Mouse (Mus musculus): ENCODE measurements around the gene Treh. TPM values are rescaled to one million over a fixed set of nuclear protein-coding genes. Genes with fewer than 3 reads are reported as not detected.
"Not testable (repeated sequence)": the region's sequence is repeated elsewhere in the genome, so short reads cannot be mapped to it uniquely, and the experiment has no call there.

Treh gene
- total RNA-seq (2014; fragmentation: Nextera tagmentation) (not detected in 2 replicates), total RNA-seq (2017) (not detected in 2 replicates), polyA plus RNA-seq (2012) (not detected in 2 replicates)

DNA sequence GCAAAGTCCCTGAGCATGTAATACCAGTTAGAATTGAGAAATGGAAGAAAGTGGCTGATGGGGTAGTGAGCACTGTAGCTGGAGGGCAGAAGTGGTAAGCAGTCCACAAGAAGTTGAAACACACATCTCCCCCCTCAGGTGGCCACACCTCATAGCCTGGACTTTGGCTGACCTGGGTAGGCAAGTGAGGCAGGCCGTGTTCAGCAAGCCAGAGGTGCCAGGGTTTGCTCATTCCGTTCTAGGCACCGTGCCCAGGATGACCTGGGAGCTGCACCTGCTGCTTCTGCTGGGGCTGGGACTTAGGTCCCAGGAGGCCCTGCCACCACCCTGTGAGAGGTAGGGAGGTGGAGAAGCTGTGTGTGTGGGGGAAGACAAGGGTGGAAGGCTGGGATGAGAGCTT, at the start of gene Treh:
TSS of gene Treh (plus strand) at position 229 of the 400 bp plus-strand sequence.
- ATAC-seq (ENCODE audit: extremely low read depth, insufficient number of reproducible peaks, low FRiP score, poor library complexity, severe bottlenecking) = no peak
- H3K27me3 ChIP-seq (ENCODE audit: insufficient read depth, low read length) = peaks cover 51% of the 10 kb centered on the region
- H3K9me3 ChIP-seq (replicated peaks) = no peaks in the 10 kb centered on the region
- H3K4me1 ChIP-seq (ENCODE audit: insufficient read depth, low read depth, low read length) = no peaks in the 10 kb centered on the region
- TF ChIP-seq POLR2AphosphoS5 (IDR thresholded peaks at IDR 0.05; ENCODE audit: insufficient replicate concordance, low read depth, low read length) = no peak
- no peak for TF ChIP-seq GATA1 (IDR thresholded peaks at IDR 0.05; ENCODE audit: borderline replicate concordance, low read length)
- no peak for TF ChIP-seq TAL1 (conservative IDR thresholded peaks at IDR 0.05; ENCODE audit: low read depth, low read length)
- no peak for TF ChIP-seq CTCF (IDR thresholded peaks at IDR 0.05; ENCODE audit: low read depth, low read length)
- no peak for TF ChIP-seq GATA2 (IDR thresholded peaks at IDR 0.05; ENCODE audit: borderline replicate concordance, low read depth, low read length)
- DNase-seq (ENCODE audit: low spot score) = no peak
- H3K4me3 ChIP-seq (ENCODE audit: low read depth, low read length) = no peak within 1 kb of the TSS
- H3K36me3 ChIP-seq (replicated peaks) = no peaks in the 10 kb centered on the region

DNA sequence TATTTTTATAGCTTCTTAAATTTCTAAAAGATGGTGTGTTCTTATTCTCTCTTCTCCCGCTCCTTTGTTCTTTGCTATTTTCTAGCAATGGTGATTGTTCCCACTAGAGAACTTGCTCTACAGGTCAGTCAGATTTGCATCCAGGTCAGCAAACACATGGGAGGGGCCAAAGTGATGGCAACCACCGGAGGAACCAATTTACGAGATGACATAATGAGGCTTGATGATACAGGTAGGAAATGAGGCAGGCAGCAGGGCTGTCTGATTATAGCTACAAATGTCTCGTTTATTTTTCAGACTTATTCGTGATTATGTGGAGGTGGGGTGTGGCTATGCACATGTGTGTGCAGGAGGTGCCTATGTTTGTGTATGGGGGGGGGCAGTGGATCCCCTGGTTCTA, 48.6 kb upstream of the Treh start:
- Histone ChIP-seq H3K4me1 (ENCODE audit: insufficient read depth, low read depth, low read length) (peaks cover 3% of the 10 kb centered on the region; the same call in 1 of the 2 replicates), H3K36me3 (replicated peaks) (peaks cover 88% of the 10 kb centered on the region), H3K27me3 (ENCODE audit: insufficient read depth, low read length) (no peaks in the 10 kb centered on the region), H3K9me3 (replicated peaks) (no peaks in the 10 kb centered on the region), H3K4me3 (ENCODE audit: low read depth, low read length) (no peak overlapping the region)
- DNase-seq (ENCODE audit: low spot score) (no peak), ATAC-seq (ENCODE audit: extremely low read depth, insufficient number of reproducible peaks, low FRiP score, poor library complexity, severe bottlenecking) (no peak)
- TF ChIP-seq CTCF (IDR thresholded peaks at IDR 0.05; ENCODE audit: low read depth, low read length) (no peak), GATA1 (IDR thresholded peaks at IDR 0.05; ENCODE audit: borderline replicate concordance, low read length) (no peak), POLR2AphosphoS5 (IDR thresholded peaks at IDR 0.05; ENCODE audit: insufficient replicate concordance, low read depth, low read length) (no peak), GATA2 (IDR thresholded peaks at IDR 0.05; ENCODE audit: borderline replicate concordance, low read depth, low read length) (no peak), TAL1 (conservative IDR thresholded peaks at IDR 0.05; ENCODE audit: low read depth, low read length) (no peak)

DNA sequence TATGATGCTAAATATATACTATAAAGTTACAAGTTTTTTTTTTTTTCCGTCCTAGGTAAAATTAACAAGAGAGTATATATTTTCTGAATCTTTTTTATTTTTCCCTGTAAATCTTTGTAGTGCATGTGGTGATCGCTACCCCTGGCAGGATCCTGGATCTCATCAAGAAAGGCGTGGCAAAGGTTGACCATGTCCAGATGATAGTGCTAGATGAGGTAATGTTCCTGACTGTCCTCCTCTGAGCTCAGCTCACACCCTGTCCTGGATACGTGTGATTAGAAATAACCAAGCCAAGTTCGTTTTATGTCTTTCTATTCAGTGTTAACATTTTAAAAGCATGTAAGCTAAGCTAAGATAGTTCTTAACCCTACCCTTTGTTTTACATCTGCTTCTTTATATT, 46.8 kb upstream of the Treh start:
- peaks cover 90% of the 10 kb centered on the region for H3K36me3 ChIP-seq (replicated peaks)
- H3K4me3 ChIP-seq (ENCODE audit: low read depth, low read length) = no peak overlapping the region
- no peaks in the 10 kb centered on the region for H3K9me3 ChIP-seq (replicated peaks)
- DNase-seq (ENCODE audit: low spot score) = no peak
- ATAC-seq (ENCODE audit: extremely low read depth, insufficient number of reproducible peaks, low FRiP score, poor library complexity, severe bottlenecking) = no peak
- H3K27me3 ChIP-seq (ENCODE audit: insufficient read depth, low read length) = no peaks in the 10 kb centered on the region
- no peak for TF ChIP-seq GATA2 (IDR thresholded peaks at IDR 0.05; ENCODE audit: borderline replicate concordance, low read depth, low read length)
- no peak for TF ChIP-seq TAL1 (conservative IDR thresholded peaks at IDR 0.05; ENCODE audit: low read depth, low read length)
- no peak for TF ChIP-seq GATA1 (IDR thresholded peaks at IDR 0.05; ENCODE audit: borderline replicate concordance, low read length)
- TF ChIP-seq CTCF (IDR thresholded peaks at IDR 0.05; ENCODE audit: low read depth, low read length) = no peak
- TF ChIP-seq POLR2AphosphoS5 (IDR thresholded peaks at IDR 0.05; ENCODE audit: insufficient replicate concordance, low read depth, low read length) = no peak
- peaks cover 3% of the 10 kb centered on the region; the same call in 1 of the 2 replicates for H3K4me1 ChIP-seq (ENCODE audit: insufficient read depth, low read depth, low read length)

DNA sequence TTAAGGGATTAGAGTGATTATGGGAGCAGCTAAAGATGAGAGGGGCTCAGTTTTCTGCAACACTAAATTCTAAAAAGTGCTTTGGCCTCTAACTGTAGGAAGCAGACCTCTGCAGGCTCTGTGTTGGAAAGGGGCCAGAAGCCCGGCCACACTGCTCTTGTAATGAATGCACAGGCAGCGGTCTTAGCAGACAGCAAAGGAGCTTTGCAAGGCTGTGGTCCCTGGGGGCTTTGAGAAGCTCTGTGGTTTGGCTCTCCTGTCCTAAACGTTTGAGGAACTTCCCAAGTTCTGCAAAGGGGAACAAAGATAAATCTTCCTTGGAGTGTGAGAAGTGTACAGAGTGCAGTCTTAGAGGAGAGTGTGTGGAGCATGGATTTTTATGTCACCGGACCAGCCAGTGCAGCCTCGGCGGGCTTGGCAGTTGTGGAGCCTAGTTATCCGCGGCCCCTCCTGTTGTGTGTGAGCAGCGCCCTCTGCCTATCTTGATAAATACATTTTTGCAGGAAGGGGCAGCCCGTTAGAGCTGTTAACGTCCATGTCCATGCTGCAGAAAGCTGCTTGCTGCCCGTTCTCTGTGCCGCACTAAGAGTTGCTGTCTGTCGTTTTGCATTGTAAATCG, 35.4 kb upstream of the Treh start:
- no peaks in the 10 kb centered on the region for H3K9me3 ChIP-seq (replicated peaks)
- ATAC-seq (ENCODE audit: extremely low read depth, insufficient number of reproducible peaks, low FRiP score, poor library complexity, severe bottlenecking) (no peak), DNase-seq (ENCODE audit: low spot score) (no peak)
- H3K4me3 ChIP-seq (ENCODE audit: low read depth, low read length) = no peak overlapping the region
- peaks cover 13% of the 10 kb centered on the region for H3K4me1 ChIP-seq (ENCODE audit: insufficient read depth, low read depth, low read length)
- no peaks in the 10 kb centered on the region for H3K27me3 ChIP-seq (ENCODE audit: insufficient read depth, low read length)
- TF ChIP-seq GATA2 (IDR thresholded peaks at IDR 0.05; ENCODE audit: borderline replicate concordance, low read depth, low read length) (no peak), TAL1 (conservative IDR thresholded peaks at IDR 0.05; ENCODE audit: low read depth, low read length) (no peak), GATA1 (IDR thresholded peaks at IDR 0.05; ENCODE audit: borderline replicate concordance, low read length) (no peak), POLR2AphosphoS5 (IDR thresholded peaks at IDR 0.05; ENCODE audit: insufficient replicate concordance, low read depth, low read length) (no peak), CTCF (IDR thresholded peaks at IDR 0.05; ENCODE audit: low read depth, low read length) (no peak)
- H3K36me3 ChIP-seq (replicated peaks) = peaks cover 62% of the 10 kb centered on the region

DNA sequence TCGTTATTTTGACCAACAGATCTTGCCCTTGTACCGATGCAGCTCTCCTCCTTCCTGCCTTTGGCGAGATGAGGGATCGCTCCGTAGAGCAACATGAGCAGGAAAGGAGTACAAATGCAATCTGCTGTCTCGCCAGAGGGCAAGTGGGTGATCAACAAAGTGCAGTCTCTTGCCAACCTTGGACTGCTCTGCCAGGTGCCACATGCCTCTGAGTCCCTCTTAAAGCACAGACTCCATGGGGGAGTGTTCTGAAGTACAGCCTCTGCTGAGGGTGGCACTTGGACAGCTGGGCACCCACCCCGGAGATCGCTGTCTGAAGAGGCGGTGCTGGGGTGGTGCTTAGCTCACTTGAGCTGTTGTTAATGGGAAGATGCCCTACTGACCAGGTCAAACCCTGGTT, 34.3 kb upstream of the Treh start:
- ATAC-seq (ENCODE audit: extremely low read depth, insufficient number of reproducible peaks, low FRiP score, poor library complexity, severe bottlenecking); H3K9me3 ChIP-seq (replicated peaks); DNase-seq (ENCODE audit: low spot score); H3K27me3 ChIP-seq (ENCODE audit: insufficient read depth, low read length); H3K4me3 ChIP-seq (ENCODE audit: low read depth, low read length): not testable (repeated sequence)
- peaks cover 51% of the 10 kb centered on the region for H3K36me3 ChIP-seq (replicated peaks)
- peaks cover 13% of the 10 kb centered on the region for H3K4me1 ChIP-seq (ENCODE audit: insufficient read depth, low read depth, low read length)

DNA sequence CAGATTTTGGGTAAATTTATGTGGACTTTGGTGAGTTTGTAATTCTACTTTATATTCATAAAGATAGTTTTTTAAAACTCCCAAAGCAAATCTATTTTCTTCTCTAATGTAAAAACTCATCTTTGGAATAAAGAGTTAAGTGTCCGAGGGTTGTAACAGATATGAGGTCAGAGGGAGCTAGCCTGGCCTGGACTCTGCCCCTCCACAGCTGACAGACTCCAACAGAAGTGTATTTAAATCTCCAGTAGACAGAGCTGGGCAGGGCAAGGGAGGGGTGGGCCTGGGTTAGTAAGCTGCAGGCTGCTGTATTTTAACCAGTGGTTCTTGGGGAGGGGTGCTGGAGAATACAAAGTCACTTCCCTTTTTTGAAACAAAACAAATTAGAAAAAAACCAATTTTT, 33.0 kb upstream of the Treh start:
- H3K27me3 ChIP-seq (ENCODE audit: insufficient read depth, low read length); ATAC-seq (ENCODE audit: extremely low read depth, insufficient number of reproducible peaks, low FRiP score, poor library complexity, severe bottlenecking); H3K9me3 ChIP-seq (replicated peaks); DNase-seq (ENCODE audit: low spot score); H3K4me3 ChIP-seq (ENCODE audit: low read depth, low read length): not testable (repeated sequence)
- Histone ChIP-seq H3K36me3 (replicated peaks) (peaks cover 38% of the 10 kb centered on the region), H3K4me1 (ENCODE audit: insufficient read depth, low read depth, low read length) (peaks cover 13% of the 10 kb centered on the region)

Measured in G1E (cell line).